Mouse (Mus musculus) spleen, postnatal 14 days (tissue): Measurements from ENCODE around the gene Lpar6.

Experiments used
- DNase-seq, 2 experiments: peaks; one replicate each; pipeline ENCODE4 v3.0.0; 2021 to 2022; ENCODE audit warnings: low spot score in 2 of 2

Gene Lpar6

GRCm38 (mm10) chr14:73255426-73255970 is 17.8 kb downstream of the Lpar6 start:
- no peak for DNase-seq

DNA sequence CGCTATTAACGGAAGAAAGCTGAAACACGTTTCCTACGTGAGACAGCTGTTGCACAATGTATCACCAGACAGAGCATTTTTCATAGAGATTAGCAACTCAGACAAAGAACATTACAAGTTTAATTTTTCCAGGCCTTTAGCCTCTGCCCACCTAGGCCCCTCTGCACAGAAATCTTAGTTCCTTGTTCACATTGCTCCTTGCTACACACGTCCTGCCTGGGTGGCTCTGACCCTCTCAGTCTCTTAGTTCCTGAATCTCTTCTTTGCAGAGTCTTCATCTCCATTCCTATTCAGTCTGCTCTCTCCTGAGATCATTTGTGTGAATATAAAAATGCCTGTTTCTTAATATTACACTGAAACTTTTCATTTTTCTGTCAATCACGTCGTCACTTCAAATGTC is 19.7 kb downstream of the Lpar6 start:
- DNase-seq, result no peak

GRCm38 (mm10) chr14:73258181-73258580 is 20.5 kb downstream of the Lpar6 start:
- DNase-seq, result no peak

- DNase-seq, result no peak
Measured at GRCm38 (mm10) chr14:73262210-73262609, 24.5 kb downstream of the Lpar6 start.

- peak in 1 of 2 experiments; percentile 31 for DNase-seq
Measured at GRCm38 (mm10) chr14:73266166-73266565, 28.5 kb downstream of the Lpar6 start.

DNA sequence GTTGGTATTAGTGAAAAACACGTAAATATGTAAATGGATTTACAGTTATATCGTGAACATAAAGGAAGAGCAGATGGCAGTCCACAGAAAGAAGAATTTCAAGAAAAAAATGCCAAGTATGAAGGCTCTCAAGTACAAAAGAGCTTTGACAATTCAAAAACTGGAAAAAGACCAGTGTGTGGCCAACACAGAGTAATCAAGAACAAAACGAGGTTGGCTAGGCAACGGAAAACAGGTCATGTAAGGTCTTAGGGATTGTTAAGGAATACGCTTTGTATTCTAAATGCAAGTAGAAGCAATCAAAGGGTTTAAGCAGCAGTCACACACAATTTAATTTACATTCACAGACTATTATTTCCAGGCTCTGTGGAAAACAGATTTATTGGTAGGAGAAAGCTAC is 34.1 kb downstream of the Lpar6 start:
- no peak for DNase-seq

DNA sequence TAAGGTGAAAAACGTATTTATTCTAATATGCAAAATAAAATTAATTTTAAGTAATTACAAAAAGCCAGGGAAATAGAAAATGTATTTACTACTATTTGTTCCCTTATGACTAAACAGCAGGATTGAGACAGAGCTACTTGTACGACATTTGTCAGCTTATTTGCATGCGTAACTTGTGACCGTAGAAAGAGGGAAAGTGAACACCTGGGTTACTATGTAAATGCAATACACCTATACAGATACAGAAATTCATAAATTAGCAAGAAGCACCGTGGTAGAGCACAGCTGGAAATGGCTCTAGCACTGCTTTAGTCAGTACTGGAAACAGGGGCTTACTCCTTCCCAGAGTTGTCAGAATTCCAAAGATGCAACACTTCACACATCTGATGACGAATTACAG is 41.4 kb downstream of the Lpar6 start:
- DNase-seq, result no peak

GRCm38 (mm10) chr14:73280996-73281395 is 43.3 kb downstream of the Lpar6 start:
- DNase-seq, result no peak

GRCm38 (mm10) chr14:73289915-73290314 is 52.2 kb downstream of the Lpar6 start:
- no peak for DNase-seq

GRCm38 (mm10) chr14:73292434-73292833 is 54.7 kb downstream of the Lpar6 start:
- no peak for DNase-seq
